Mouse (Mus musculus): ENCODE results near the gene Map3k20.

Map3k20 gene

GRCm38 (mm10) chr2:72280524-72280923, 4.9 kb upstream of the Map3k20 start:
- DNase-seq (ENCODE audit: low spot score): no peak

GRCm38 (mm10) chr2:72281971-72282370, 3.5 kb upstream of the Map3k20 start:
- no peak for DNase-seq (ENCODE audit: low spot score)

- no peak for DNase-seq (ENCODE audit: low spot score)
These were observed 2.7 kb upstream of the Map3k20 start for GRCm38 (mm10) chr2:72282733-72283132.

- DNase-seq (ENCODE audit: low spot score): no peak
These were observed 748 bp upstream of the Map3k20 start for GRCm38 (mm10) chr2:72284689-72285088.

- DNase-seq (ENCODE audit: low spot score): peak; percentile 43
These were observed 638 bp downstream of the Map3k20 start for GRCm38 (mm10) chr2:72285888-72286661.

- no peak for DNase-seq (ENCODE audit: low spot score)
These were observed 1.7 kb downstream of the Map3k20 start for GRCm38 (mm10) chr2:72287142-72287541.

GRCm38 (mm10) chr2:72288932-72289534, 3.6 kb downstream of the Map3k20 start:
- DNase-seq (ENCODE audit: low spot score): no peak

GRCm38 (mm10) chr2:72291103-72291502, 5.7 kb downstream of the Map3k20 start:
- DNase-seq (ENCODE audit: low spot score): no peak

GRCm38 (mm10) chr2:72292573-72292972, 7.1 kb downstream of the Map3k20 start:
- DNase-seq (ENCODE audit: low spot score): no peak

- no peak for DNase-seq (ENCODE audit: low spot score)
These were observed 9.6 kb downstream of the Map3k20 start for GRCm38 (mm10) chr2:72294994-72295393.

- DNase-seq (ENCODE audit: low spot score): no peak
These were observed 11.7 kb downstream of the Map3k20 start for GRCm38 (mm10) chr2:72296984-72297715.

GRCm38 (mm10) chr2:72297716-72298082, 12.3 kb downstream of the Map3k20 start:
- no peak for DNase-seq (ENCODE audit: low spot score)

GRCm38 (mm10) chr2:72298406-72298805, 13.0 kb downstream of the Map3k20 start:
- DNase-seq (ENCODE audit: low spot score): no peak

- DNase-seq (ENCODE audit: low spot score): no peak
These were observed 15.9 kb downstream of the Map3k20 start for GRCm38 (mm10) chr2:72301194-72301916.

- no peak for DNase-seq (ENCODE audit: low spot score)
These were observed 20.3 kb downstream of the Map3k20 start for GRCm38 (mm10) chr2:72305738-72306137.

- DNase-seq (ENCODE audit: low spot score): no peak
These were observed 22.9 kb downstream of the Map3k20 start for GRCm38 (mm10) chr2:72308351-72308750.

GRCm38 (mm10) chr2:72308981-72309380, 23.5 kb downstream of the Map3k20 start:
- DNase-seq (ENCODE audit: low spot score): no peak

- DNase-seq (ENCODE audit: low spot score): no peak
These were observed 26.0 kb downstream of the Map3k20 start for GRCm38 (mm10) chr2:72311486-72311885.

- DNase-seq (ENCODE audit: low spot score): no peak
These were observed 27.9 kb downstream of the Map3k20 start for GRCm38 (mm10) chr2:72313312-72313711.

- DNase-seq (ENCODE audit: low spot score): no peak
These were observed 33.0 kb downstream of the Map3k20 start for GRCm38 (mm10) chr2:72318421-72318820.

- no peak for DNase-seq (ENCODE audit: low spot score)
These were observed 33.8 kb downstream of the Map3k20 start for GRCm38 (mm10) chr2:72319028-72319798.

GRCm38 (mm10) chr2:72320661-72321060, 35.2 kb downstream of the Map3k20 start:
- DNase-seq (ENCODE audit: low spot score): no peak
